Mouse (Mus musculus): ENCODE data around the gene Ypel4. TPM values are rescaled to one million over a fixed set of nuclear protein-coding genes. Genes with fewer than 3 reads are reported as not detected.
"Not testable (repeated sequence)": the region's sequence is repeated elsewhere in the genome, so short reads cannot be mapped to it uniquely, and the experiment has no call there.

Ypel4 gene
- polyA plus RNA-seq, 1 experiment: 13.6 TPM

DNA sequence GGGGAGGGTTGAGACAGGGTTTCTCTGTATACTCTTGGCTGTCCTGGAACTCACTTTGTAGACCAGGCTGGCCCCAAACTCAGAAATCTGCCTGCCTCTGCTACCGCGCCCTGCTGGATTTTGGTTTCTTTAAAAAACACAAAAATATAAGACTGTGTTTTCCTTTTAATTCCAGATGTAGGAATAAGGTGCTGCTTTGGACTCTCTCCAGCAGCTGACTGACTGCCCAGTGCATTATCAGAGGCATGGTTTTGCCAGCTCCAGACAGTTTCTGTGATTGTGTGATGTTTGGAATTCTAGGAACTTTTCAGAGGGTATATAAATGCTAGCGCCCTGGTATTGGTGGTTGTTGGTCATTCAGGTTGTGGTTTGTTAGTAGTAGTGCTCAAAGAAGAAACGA lies 16.5 kb upstream of the Ypel4 start:
- Histone ChIP-seq H3K27me3 (ENCODE audit: control insufficient read depth, insufficient read depth, low read length) (no peaks in the 10 kb centered on the region), H3K36me3 (ENCODE audit: control insufficient read depth, insufficient read depth, low read length) (no peaks in the 10 kb centered on the region), H3K27ac (ENCODE audit: control insufficient read depth, insufficient read depth, low read depth, low read length) (no peak overlapping the region), H3K4me3 (ENCODE audit: control insufficient read depth, low read depth, low read length) (peak overlapping the region; percentile 73), H3K4me1 (ENCODE audit: control insufficient read depth, insufficient read depth, low read length) (peaks cover 2% of the 10 kb centered on the region; the same call in 1 of the 2 replicates)
- TF ChIP-seq POLR2A (IDR thresholded peaks at IDR 0.05; ENCODE audit: control insufficient read depth, low read depth, low read length) (no peak), CTCF (IDR thresholded peaks at IDR 0.05; ENCODE audit: control insufficient read depth, insufficient read depth, insufficient replicate concordance, low read depth, low read length) (no peak)

DNA sequence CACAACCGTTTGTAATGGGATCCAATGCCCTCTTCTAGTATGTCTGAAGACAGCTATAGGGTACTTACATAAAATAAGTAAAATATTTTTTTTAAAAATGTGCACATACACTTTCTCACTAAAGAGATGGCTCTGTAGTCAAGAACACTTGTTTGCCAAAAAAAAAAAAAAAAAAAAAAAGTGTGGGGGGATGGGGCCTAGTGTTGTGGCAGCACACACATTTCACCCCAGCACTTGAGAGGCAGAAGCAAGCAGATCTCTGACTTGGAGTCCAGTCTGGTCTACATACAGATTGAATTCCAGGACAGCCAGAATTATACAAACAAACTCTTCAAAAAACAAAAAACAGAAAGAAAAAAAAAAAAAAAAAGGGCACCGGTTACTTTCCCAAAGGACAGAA lies 13.1 kb upstream of the Ypel4 start:
- H3K27ac ChIP-seq (ENCODE audit: control insufficient read depth, insufficient read depth, low read depth, low read length): no peak overlapping the region
- TF ChIP-seq CTCF (IDR thresholded peaks at IDR 0.05; ENCODE audit: control insufficient read depth, insufficient read depth, insufficient replicate concordance, low read depth, low read length): no peak
- no peak for TF ChIP-seq POLR2A (IDR thresholded peaks at IDR 0.05; ENCODE audit: control insufficient read depth, low read depth, low read length)
- H3K4me1 ChIP-seq (ENCODE audit: control insufficient read depth, insufficient read depth, low read length): peaks cover 2% of the 10 kb centered on the region; the same call in 1 of the 2 replicates
- H3K36me3 ChIP-seq (ENCODE audit: control insufficient read depth, insufficient read depth, low read length): peaks cover 2% of the 10 kb centered on the region; the same call in 1 of the 2 replicates
- H3K4me3 ChIP-seq (ENCODE audit: control insufficient read depth, low read depth, low read length): no peak overlapping the region
- no peaks in the 10 kb centered on the region for H3K27me3 ChIP-seq (ENCODE audit: control insufficient read depth, insufficient read depth, low read length)

DNA sequence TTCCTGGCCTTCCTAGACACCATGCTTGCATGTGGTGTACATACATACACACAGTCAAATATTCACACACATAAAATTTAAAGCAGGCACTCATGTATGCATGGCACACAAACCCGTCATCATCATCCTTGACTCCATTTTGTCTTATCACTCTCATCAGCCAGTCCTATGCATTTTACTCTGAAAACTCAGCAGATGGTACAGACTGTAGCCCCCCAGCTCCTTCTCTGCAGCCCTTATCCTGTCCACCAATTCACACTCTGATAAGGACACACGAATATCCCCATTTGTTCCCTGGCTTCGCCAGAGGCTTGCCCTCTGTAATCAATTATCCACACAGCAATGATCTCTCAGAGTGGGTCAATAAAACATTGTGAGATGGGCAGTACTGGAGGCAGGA lies 12.7 kb upstream of the Ypel4 start:
- Histone ChIP-seq H3K4me1 (ENCODE audit: control insufficient read depth, insufficient read depth, low read length) (peaks cover 2% of the 10 kb centered on the region; the same call in 1 of the 2 replicates), H3K36me3 (ENCODE audit: control insufficient read depth, insufficient read depth, low read length) (peaks cover 3% of the 10 kb centered on the region; the same call in 1 of the 2 replicates), H3K4me3 (ENCODE audit: control insufficient read depth, low read depth, low read length) (no peak overlapping the region), H3K27ac (ENCODE audit: control insufficient read depth, insufficient read depth, low read depth, low read length) (no peak overlapping the region), H3K27me3 (ENCODE audit: control insufficient read depth, insufficient read depth, low read length) (no peaks in the 10 kb centered on the region)
- TF ChIP-seq CTCF (IDR thresholded peaks at IDR 0.05; ENCODE audit: control insufficient read depth, insufficient read depth, insufficient replicate concordance, low read depth, low read length) (no peak), POLR2A (IDR thresholded peaks at IDR 0.05; ENCODE audit: control insufficient read depth, low read depth, low read length) (no peak)

DNA sequence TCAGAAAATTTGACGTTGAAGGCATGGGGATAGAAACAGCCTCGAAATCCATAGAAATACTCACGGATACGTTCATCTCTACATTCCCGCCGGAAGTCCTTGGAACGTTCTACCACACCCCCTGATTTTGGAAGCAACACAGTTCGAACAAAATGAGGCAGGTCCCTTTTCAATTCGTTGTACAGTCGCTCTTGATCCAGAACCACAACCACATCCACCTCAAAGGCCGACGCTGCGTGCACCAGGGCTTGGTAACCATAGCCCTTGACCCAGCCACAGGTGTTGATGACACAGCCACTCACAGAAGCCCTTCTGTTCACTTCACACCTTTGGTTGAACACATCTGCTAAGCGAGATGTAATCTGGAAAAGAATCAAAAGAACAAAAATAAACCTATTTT lies 10.0 kb upstream of the Ypel4 start:
- H3K27me3 ChIP-seq (ENCODE audit: control insufficient read depth, insufficient read depth, low read length): no peaks in the 10 kb centered on the region
- TF ChIP-seq CTCF (IDR thresholded peaks at IDR 0.05; ENCODE audit: control insufficient read depth, insufficient read depth, insufficient replicate concordance, low read depth, low read length) (no peak), POLR2A (IDR thresholded peaks at IDR 0.05; ENCODE audit: control insufficient read depth, low read depth, low read length) (no peak)
- H3K27ac ChIP-seq (ENCODE audit: control insufficient read depth, insufficient read depth, low read depth, low read length): no peak overlapping the region
- H3K4me1 ChIP-seq (ENCODE audit: control insufficient read depth, insufficient read depth, low read length): no peaks in the 10 kb centered on the region
- H3K36me3 ChIP-seq (ENCODE audit: control insufficient read depth, insufficient read depth, low read length): peaks cover 3% of the 10 kb centered on the region; the same call in 1 of the 2 replicates
- peak overlapping the region; percentile 65 for H3K4me3 ChIP-seq (ENCODE audit: control insufficient read depth, low read depth, low read length)

DNA sequence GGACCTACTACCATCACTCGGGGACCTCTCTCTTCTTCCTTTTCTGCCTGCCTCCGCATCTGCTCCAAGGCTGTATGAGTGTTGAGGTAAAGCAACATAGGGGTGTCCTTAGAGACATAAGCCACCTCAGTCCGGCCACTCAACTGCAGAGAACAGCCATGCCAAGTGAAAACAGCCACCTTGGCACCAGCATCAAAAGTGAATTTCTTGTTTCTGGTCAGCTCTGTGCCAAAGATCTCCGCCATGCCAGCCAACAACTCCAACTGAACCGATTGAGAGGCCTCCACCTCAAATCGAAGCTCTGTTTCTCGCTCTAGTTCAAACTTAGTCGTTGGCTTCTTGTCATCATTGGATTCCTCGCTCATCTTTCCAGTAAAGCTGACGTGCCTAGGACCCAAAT lies 8.1 kb upstream of the Ypel4 start:
- no peak for TF ChIP-seq CTCF (IDR thresholded peaks at IDR 0.05; ENCODE audit: control insufficient read depth, insufficient read depth, insufficient replicate concordance, low read depth, low read length)
- no peak for TF ChIP-seq POLR2A (IDR thresholded peaks at IDR 0.05; ENCODE audit: control insufficient read depth, low read depth, low read length)
- H3K27me3 ChIP-seq (ENCODE audit: control insufficient read depth, insufficient read depth, low read length): no peaks in the 10 kb centered on the region
- peak overlapping the region; percentile 40; the same call in 1 of the 2 replicates for H3K27ac ChIP-seq (ENCODE audit: control insufficient read depth, insufficient read depth, low read depth, low read length)
- H3K36me3 ChIP-seq (ENCODE audit: control insufficient read depth, insufficient read depth, low read length): peaks cover 3% of the 10 kb centered on the region; the same call in 1 of the 2 replicates
- H3K4me3 ChIP-seq (ENCODE audit: control insufficient read depth, low read depth, low read length): peak overlapping the region; percentile 85
- H3K4me1 ChIP-seq (ENCODE audit: control insufficient read depth, insufficient read depth, low read length): no peaks in the 10 kb centered on the region

DNA sequence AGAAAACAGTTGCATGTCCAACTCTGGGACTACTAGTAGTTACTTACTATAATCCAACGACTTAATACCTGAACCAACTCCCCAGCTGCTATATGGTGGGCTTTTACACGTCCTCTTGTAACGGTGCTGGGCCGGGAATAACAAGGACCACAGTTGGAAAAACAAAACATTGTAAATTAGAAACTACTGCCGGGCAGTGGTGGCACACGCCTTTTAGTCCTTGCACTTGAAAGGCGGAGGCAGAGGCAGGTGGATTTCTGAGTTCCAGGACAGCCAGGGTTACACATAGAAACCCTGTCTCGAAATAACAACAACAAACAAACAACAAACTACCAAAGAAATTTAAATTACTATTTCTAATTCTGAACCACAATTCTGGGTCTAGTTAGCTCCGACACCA lies 7.1 kb upstream of the Ypel4 start:
- Histone ChIP-seq H3K36me3 (ENCODE audit: control insufficient read depth, insufficient read depth, low read length) (peaks cover 3% of the 10 kb centered on the region; the same call in 1 of the 2 replicates), H3K27ac (ENCODE audit: control insufficient read depth, insufficient read depth, low read depth, low read length) (peak overlapping the region; percentile 67; the same call in 1 of the 2 replicates), H3K4me3 (ENCODE audit: control insufficient read depth, low read depth, low read length) (peak overlapping the region; percentile 85), H3K27me3 (ENCODE audit: control insufficient read depth, insufficient read depth, low read length) (no peaks in the 10 kb centered on the region), H3K4me1 (ENCODE audit: control insufficient read depth, insufficient read depth, low read length) (no peaks in the 10 kb centered on the region)
- TF ChIP-seq CTCF (IDR thresholded peaks at IDR 0.05; ENCODE audit: control insufficient read depth, insufficient read depth, insufficient replicate concordance, low read depth, low read length): no peak
- no peak for TF ChIP-seq POLR2A (IDR thresholded peaks at IDR 0.05; ENCODE audit: control insufficient read depth, low read depth, low read length)

DNA sequence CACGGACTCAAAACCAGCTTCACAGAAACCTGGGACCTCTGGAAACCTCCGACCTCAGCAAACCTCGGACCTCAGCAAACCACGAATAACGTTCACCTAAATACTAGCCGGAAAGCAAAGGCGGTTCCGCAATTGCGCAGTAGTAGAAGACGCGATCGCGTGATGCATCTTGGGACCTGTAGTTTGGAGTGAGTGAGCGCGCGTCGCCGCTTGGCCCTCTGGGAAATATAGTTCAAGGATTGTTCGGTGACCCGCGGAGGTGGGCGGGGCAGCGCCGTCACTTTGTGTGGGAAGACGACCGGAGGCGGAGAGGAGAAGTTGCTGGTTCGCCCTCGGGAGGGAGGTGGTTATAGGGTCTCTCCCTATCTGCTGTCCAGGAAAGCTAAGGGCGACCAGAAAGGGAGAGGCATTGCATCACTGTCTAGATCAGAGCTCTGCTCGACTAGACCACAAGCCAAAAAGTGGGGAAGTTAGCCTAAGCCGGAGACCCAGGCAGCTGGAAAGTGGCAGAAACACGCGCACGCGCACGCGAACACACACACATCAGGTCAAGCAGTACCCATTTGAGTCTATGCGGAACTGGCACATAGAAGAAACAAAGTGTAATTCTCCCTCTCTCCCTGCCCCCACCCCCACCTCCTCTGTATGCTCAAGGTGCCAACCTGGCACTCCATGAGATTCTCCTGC lies 6.5 kb upstream of the Ypel4 start, which contains the start of gene Clp1:
Gene Clp1, minus strand, starts transcription at position 179 of the 687 bp plus-strand sequence.
- Histone ChIP-seq H3K27me3 (ENCODE audit: control insufficient read depth, insufficient read depth, low read length) (no peaks in the 10 kb centered on the region), H3K27ac (ENCODE audit: control insufficient read depth, insufficient read depth, low read depth, low read length) (peak within 1 kb of the TSS; percentile 94), H3K4me3 (ENCODE audit: control insufficient read depth, low read depth, low read length) (peak within 1 kb of the TSS; percentile 85), H3K36me3 (ENCODE audit: control insufficient read depth, insufficient read depth, low read length) (peaks cover 3% of the 10 kb centered on the region; the same call in 1 of the 2 replicates), H3K4me1 (ENCODE audit: control insufficient read depth, insufficient read depth, low read length) (no peaks in the 10 kb centered on the region)
- peak; percentile 99 for TF ChIP-seq POLR2A (IDR thresholded peaks at IDR 0.05; ENCODE audit: control insufficient read depth, low read depth, low read length)
- no peak for TF ChIP-seq CTCF (IDR thresholded peaks at IDR 0.05; ENCODE audit: control insufficient read depth, insufficient read depth, insufficient replicate concordance, low read depth, low read length)

DNA sequence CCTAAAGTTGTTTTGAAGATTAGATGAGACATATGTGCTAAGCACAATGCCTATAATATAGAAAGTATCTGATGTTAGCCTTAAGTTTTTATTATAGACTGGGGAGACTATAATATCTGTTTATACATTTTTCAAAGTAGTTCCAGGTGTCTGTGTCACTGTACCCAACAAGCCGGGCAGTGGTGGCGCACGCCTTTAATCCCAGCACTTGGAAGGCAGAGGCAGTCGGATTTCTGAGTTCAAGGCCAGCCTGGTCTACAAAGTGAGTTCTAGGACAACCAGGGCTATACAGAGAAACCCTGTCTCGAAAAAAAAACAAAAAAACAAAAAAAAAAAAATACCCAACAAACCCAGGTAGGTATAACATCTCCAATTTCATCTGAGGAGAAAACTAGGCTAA lies 5.7 kb upstream of the Ypel4 start:
- not testable (repeated sequence) for H3K4me1 ChIP-seq (ENCODE audit: control insufficient read depth, insufficient read depth, low read length); H3K36me3 ChIP-seq (ENCODE audit: control insufficient read depth, insufficient read depth, low read length); H3K27ac ChIP-seq (ENCODE audit: control insufficient read depth, insufficient read depth, low read depth, low read length); H3K4me3 ChIP-seq (ENCODE audit: control insufficient read depth, low read depth, low read length); H3K27me3 ChIP-seq (ENCODE audit: control insufficient read depth, insufficient read depth, low read length)

All from testis, adult 2 months (tissue).